Mouse (Mus musculus) midbrain, postnatal 0 days (tissue): ENCODE results near the gene Srcin1. TPM values are rescaled to one million over a fixed set of nuclear protein-coding genes. Genes with fewer than 3 reads are reported as not detected.

ENCODE experiments used
- ATAC-seq: fragments of 200-750 bp; cut with Nextera tagmentation; 2 replicates; pipeline ENCODE4 v1.8.0; 2017; ENCODE audit warnings: moderate number of reproducible peaks, mild to moderate bottlenecking, moderate TSS enrichment, moderate library complexity; ENCODE audit not compliant: low FRiP score
- DNase-seq: peaks from one replicate; pipeline ENCODE4 v3.0.0-alpha.2; 2015; ENCODE audit warnings: low spot score
- H3K27ac ChIP-seq: fragments of 300-500 bp; sonication (generic); 2 replicates; pipeline ENCODE4 v1.5.1; 2014; ENCODE audit warnings: low read depth, mild to moderate bottlenecking, low read length, mixed read lengths
- H3K27me3 ChIP-seq: fragments of 300-500 bp; sonication (generic); 2 replicates; pipeline ENCODE4 v1.6.1; 2014; ENCODE audit warnings: low read length, control low read depth, mixed read lengths; ENCODE audit not compliant: insufficient read depth
- H3K36me3 ChIP-seq: fragments of 300-500 bp; sonication (generic); 2 replicates; pipeline ENCODE4 v1.6.1; 2014; ENCODE audit warnings: low read length, control low read depth, mixed read lengths; ENCODE audit not compliant: insufficient read depth
- H3K4me1 ChIP-seq: fragments of 300-500 bp; sonication (generic); 2 replicates; pipeline ENCODE4 v1.6.1; 2014; ENCODE audit warnings: mild to moderate bottlenecking, control low read depth, antibody characterized with exemption, low read length, mixed read lengths; ENCODE audit not compliant: insufficient read depth
- H3K4me2 ChIP-seq: fragments of 300-500 bp; sonication (generic); 2 replicates; pipeline ENCODE4 v1.6.1; 2014; ENCODE audit warnings: low read depth, mild to moderate bottlenecking, low read length, mixed read lengths; ENCODE audit not compliant: poor library complexity, severe bottlenecking
- H3K4me3 ChIP-seq: fragments of 300-500 bp; sonication (generic); 2 replicates; pipeline ENCODE4 v1.5.1; 2014; ENCODE audit warnings: low read depth, mild to moderate bottlenecking, low read length, moderate library complexity
- H3K9ac ChIP-seq: fragments of 300-500 bp; sonication (generic); replicated peaks from 2 replicates; pipeline ENCODE4 v1.6.1; 2014; ENCODE audit warnings: mild to moderate bottlenecking, low read length, moderate library complexity, mixed read lengths; ENCODE audit not compliant: poor library complexity, severe bottlenecking
- H3K9me3 ChIP-seq: fragments of 300-500 bp; sonication (generic); 2 replicates; pipeline ENCODE4 v1.6.1; 2016; ENCODE audit warnings: low read length, control low read depth
- CTCF ChIP-seq: IDR thresholded peaks from 2 replicates; pipeline ENCODE4 v1.5.1; 2016; ENCODE audit warnings: antibody characterized with exemption, mild to moderate bottlenecking
- WGBS: fragments of 180-500 bp; shearing (Covaris S2); extraction: QIAGEN DNeasy Blood & Tissue Kit; methylation state at CpG from one replicate; pipeline ENCODE4 v1.1.7; 2014; 5-methylcytosine and 5-hydroxymethylcytosine counted together
- polyA plus RNA-seq: library from polyadenylated mRNA; unstranded; fragments of >200 nt; fragmentation: Nextera tagmentation; extraction: Ambion mirVana; gene quantifications from 2 replicates; pipeline ENCODE4 v1.2.1, GENCODE M21; 2015
- total RNA-seq: library from RNA; depleted of rRNA; stranded (reverse); fragments of >200 nt; gene quantifications from 2 replicates; pipeline ENCODE4 v1.2.3, GENCODE M21; 2014

Gene Srcin1
- total and polyA plus RNA-seq, 2 experiments from 2014 or later = 14.0 to 95.0 TPM

- Histone ChIP-seq H3K27me3 (0 out of 2 replicates have a peak, but pooled peaks cover 7% of the 10 kb centered on the region), H3K4me1 (peaks cover 4% of the 10 kb centered on the region; the same call in 1 of the 2 replicates), H3K9me3 (no peaks in the 10 kb centered on the region), H3K36me3 (peaks cover 49% of the 10 kb centered on the region), H3K4me2 (no peak overlapping the region), H3K27ac (no peak overlapping the region), H3K4me3 (no peak overlapping the region), H3K9ac (no peak overlapping the region)
- no peak for TF ChIP-seq CTCF
- no peak for ATAC-seq
- 85% methylated on average over 5 of the region's 6 CpGs for WGBS
- no peak for DNase-seq
These were observed 45.9 kb downstream of the Srcin1 start for GRCm38 (mm10) chr11:97530069-97530468.

GRCm38 (mm10) chr11:97528282-97528808 lies 47.6 kb downstream of the Srcin1 start:
- Histone ChIP-seq H3K9ac (no peak overlapping the region), H3K36me3 (peaks cover 41% of the 10 kb centered on the region), H3K9me3 (no peaks in the 10 kb centered on the region), H3K4me2 (no peak overlapping the region), H3K4me3 (no peak overlapping the region), H3K27ac (no peak overlapping the region), H3K4me1 (peaks cover 5% of the 10 kb centered on the region), H3K27me3 (no peaks in the 10 kb centered on the region)
- TF ChIP-seq CTCF = no peak
- DNase-seq = no peak
- no peak for ATAC-seq
- 80% methylated on average over 18 of the region's 18 CpGs for WGBS

- H3K4me3 ChIP-seq = no peak overlapping the region
- TF ChIP-seq CTCF = no peak
- ATAC-seq = no peak
- WGBS = 81% methylated on average over 6 of the region's 6 CpGs
- peaks cover 56% of the 10 kb centered on the region for H3K36me3 ChIP-seq
- 0 out of 2 replicates have a peak overlapping the region, but pooled peaks have one; percentile 19 for H3K9ac ChIP-seq
- DNase-seq = no peak
- H3K27ac ChIP-seq = peak overlapping the region; percentile 6; the same call in 1 of the 2 replicates
- H3K4me1 ChIP-seq = peaks cover 2% of the 10 kb centered on the region; the same call in 1 of the 2 replicates
- no peaks in the 10 kb centered on the region for H3K9me3 ChIP-seq
- no peaks in the 10 kb centered on the region for H3K27me3 ChIP-seq
- H3K4me2 ChIP-seq = no peak overlapping the region
These were observed 50.7 kb downstream of the Srcin1 start for GRCm38 (mm10) chr11:97525313-97525712.

GRCm38 (mm10) chr11:97524306-97524705 lies 51.7 kb downstream of the Srcin1 start:
- Histone ChIP-seq H3K4me2 (no peak overlapping the region), H3K36me3 (peaks cover 62% of the 10 kb centered on the region), H3K27ac (0 out of 2 replicates have a peak overlapping the region, but pooled peaks have one; percentile 43), H3K27me3 (no peaks in the 10 kb centered on the region), H3K4me1 (peaks cover 2% of the 10 kb centered on the region; the same call in 1 of the 2 replicates), H3K9me3 (no peaks in the 10 kb centered on the region), H3K9ac (no peak overlapping the region), H3K4me3 (no peak overlapping the region)
- TF ChIP-seq CTCF = no peak
- WGBS = 59% methylated on average over 9 of the region's 9 CpGs
- ATAC-seq (no peak), DNase-seq (no peak)

GRCm38 (mm10) chr11:97523827-97524261 lies 52.1 kb downstream of the Srcin1 start:
- Histone ChIP-seq H3K4me3 (no peak overlapping the region), H3K27ac (0 out of 2 replicates have a peak overlapping the region, but pooled peaks have one; percentile 8), H3K4me2 (no peak overlapping the region), H3K27me3 (no peaks in the 10 kb centered on the region), H3K36me3 (peaks cover 66% of the 10 kb centered on the region), H3K4me1 (peaks cover 2% of the 10 kb centered on the region; the same call in 1 of the 2 replicates), H3K9me3 (no peaks in the 10 kb centered on the region), H3K9ac (0 out of 2 replicates have a peak overlapping the region, but pooled peaks have one; percentile 19)
- WGBS = 4% methylated on average over 1 of the region's 1 CpGs
- DNase-seq (peak; percentile 68), ATAC-seq (no peak)
- no peak for TF ChIP-seq CTCF

- Histone ChIP-seq H3K4me2 (no peak overlapping the region), H3K4me3 (no peak overlapping the region), H3K36me3 (peaks cover 73% of the 10 kb centered on the region), H3K9ac (no peak overlapping the region), H3K27me3 (no peaks in the 10 kb centered on the region), H3K4me1 (peaks cover 2% of the 10 kb centered on the region; the same call in 1 of the 2 replicates), H3K27ac (no peak overlapping the region), H3K9me3 (no peaks in the 10 kb centered on the region)
- no peak for DNase-seq
- no peak for ATAC-seq
- no peak for TF ChIP-seq CTCF
- 87% methylated on average over 14 of the region's 14 CpGs for WGBS
These were observed 52.9 kb downstream of the Srcin1 start for GRCm38 (mm10) chr11:97523107-97523506.
